Mouse (Mus musculus) intestine, embryonic 14.5 days (tissue): ENCODE results near the gene Armc5. TPM values are rescaled to one million over a fixed set of nuclear protein-coding genes. Genes with fewer than 3 reads are reported as not detected.
A peak's percentile ranks its signal among the peaks of the same experiment; 100 is the strongest.

Experiments used
- ATAC-seq: fragments of 200-750 bp; cut with Nextera tagmentation; replicated peaks from 2 replicates; pipeline ENCODE4 v1.8.0; 2017; ENCODE audit warnings: low read depth, moderate number of reproducible peaks, moderate TSS enrichment, moderate library complexity; ENCODE audit not compliant: low FRiP score, low TSS enrichment
- DNase-seq: peaks from one replicate; pipeline ENCODE4 v3.0.0-alpha.2; 2018; ENCODE audit warnings: low spot score
- H3K27ac ChIP-seq: fragments of 300-500 bp; sonication (generic); 2 replicates; pipeline ENCODE4 v1.5.1; 2014; ENCODE audit warnings: low read depth, mild to moderate bottlenecking, control low read depth
- H3K27me3 ChIP-seq: fragments of 300-500 bp; sonication (generic); replicated peaks from 2 replicates; pipeline ENCODE4 v1.6.1; 2014; ENCODE audit warnings: low read length, control low read depth; ENCODE audit not compliant: control insufficient read depth, insufficient read depth
- H3K36me3 ChIP-seq: fragments of 300-500 bp; sonication (generic); 2 replicates; pipeline ENCODE4 v1.6.1; 2014; ENCODE audit warnings: low read length, control low read depth; ENCODE audit not compliant: control insufficient read depth, insufficient read depth
- H3K4me1 ChIP-seq: fragments of 300-500 bp; sonication (generic); replicated peaks from 2 replicates; pipeline ENCODE4 v1.6.1; 2014; ENCODE audit warnings: low read length, control low read depth, mixed read lengths; ENCODE audit not compliant: control insufficient read depth, insufficient read depth
- H3K4me2 ChIP-seq: fragments of 300-500 bp; sonication (generic); 2 replicates; pipeline ENCODE4 v1.6.1; 2014; ENCODE audit warnings: low read length
- H3K4me3 ChIP-seq: fragments of 300-500 bp; sonication (generic); 2 replicates; pipeline ENCODE4 v1.5.1; 2014; ENCODE audit warnings: low read depth, low read length, control low read depth, mixed read lengths
- H3K9ac ChIP-seq: fragments of 300-500 bp; sonication (generic); 2 replicates; pipeline ENCODE4 v1.6.1; 2014; ENCODE audit warnings: mild to moderate bottlenecking, low read length
- H3K9me3 ChIP-seq: fragments of 300-500 bp; sonication (generic); 2 replicates; pipeline ENCODE4 v1.6.1; 2016; ENCODE audit warnings: low read length, control low read depth; ENCODE audit not compliant: control insufficient read depth
- WGBS: fragments of 180-500 bp; shearing (Covaris S2); extraction: QIAGEN DNeasy Blood & Tissue Kit; methylation state at CpG from one replicate; pipeline ENCODE4 v1.1.7; 2014; 5-methylcytosine and 5-hydroxymethylcytosine counted together
- polyA plus RNA-seq: library from polyadenylated mRNA; unstranded; fragments of >200 nt; fragmentation: Nextera tagmentation; extraction: Ambion mirVana; gene quantifications from 2 replicates; pipeline ENCODE4 v1.2.1, GENCODE M21; 2014

Gene Armc5
- polyA plus RNA-seq, 1 experiment from 2014 or later, result 13.8 TPM

DNA sequence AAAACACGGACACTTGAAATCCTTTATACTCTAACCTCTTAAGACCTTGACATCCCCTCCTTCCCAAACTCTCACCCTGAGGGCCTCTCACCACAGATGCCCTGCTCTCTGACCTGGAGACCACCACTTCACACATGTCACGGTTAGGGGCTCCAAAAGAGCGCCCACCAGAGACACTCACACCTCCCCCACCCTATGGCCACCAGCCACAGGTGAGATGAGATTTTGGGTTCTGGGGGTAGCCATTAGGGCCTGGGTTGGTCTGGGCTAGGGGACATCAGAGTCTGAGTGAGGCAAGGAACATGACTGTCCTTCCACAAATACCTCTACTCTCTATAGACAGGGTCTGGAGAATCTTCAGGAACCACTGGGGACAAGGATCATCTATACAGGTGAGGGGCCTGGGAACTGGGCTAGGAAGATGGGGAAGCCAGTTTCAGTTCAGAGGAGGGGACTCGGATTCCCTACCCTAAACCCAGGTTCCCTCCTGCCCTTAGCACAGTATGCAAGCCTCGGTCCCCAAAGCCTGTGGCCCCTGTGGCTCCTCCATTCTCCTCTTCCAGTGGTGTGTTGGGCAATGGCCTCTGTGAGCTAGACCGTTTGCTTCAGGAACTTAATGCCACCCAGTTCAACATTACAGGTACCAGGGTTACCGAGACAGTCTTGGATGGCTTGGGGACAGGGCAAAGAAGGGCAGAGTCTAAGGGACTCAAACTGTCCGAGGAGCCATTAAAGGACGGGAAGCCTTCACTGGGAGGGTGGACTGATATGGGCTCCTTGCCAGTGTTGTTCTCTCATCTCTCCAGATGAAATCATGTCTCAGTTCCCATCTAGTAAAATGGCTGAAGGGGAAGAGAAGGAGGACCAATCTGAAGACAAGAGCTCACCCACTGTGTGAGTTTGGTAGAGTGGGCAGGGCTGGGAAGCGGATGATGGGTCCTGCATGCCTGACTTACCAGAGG, 11.2 kb downstream of the Armc5 start:
- Histone ChIP-seq H3K4me2 (peak overlapping the region; percentile 67), H3K4me3 (peak overlapping the region; percentile 54), H3K4me1 (peaks cover 28% of the 10 kb centered on the region; the same call in 1 of the 2 replicates), H3K27ac (no peak overlapping the region; the same call in 1 of the 2 replicates), H3K9ac (peak overlapping the region; percentile 78), H3K27me3 (no peaks in the 10 kb centered on the region), H3K9me3 (no peaks in the 10 kb centered on the region), H3K36me3 (peaks cover 56% of the 10 kb centered on the region)
- no peak for DNase-seq
- ATAC-seq, result no peak
- WGBS, result 81% methylated on average over 10 of the region's 10 CpGs

DNA sequence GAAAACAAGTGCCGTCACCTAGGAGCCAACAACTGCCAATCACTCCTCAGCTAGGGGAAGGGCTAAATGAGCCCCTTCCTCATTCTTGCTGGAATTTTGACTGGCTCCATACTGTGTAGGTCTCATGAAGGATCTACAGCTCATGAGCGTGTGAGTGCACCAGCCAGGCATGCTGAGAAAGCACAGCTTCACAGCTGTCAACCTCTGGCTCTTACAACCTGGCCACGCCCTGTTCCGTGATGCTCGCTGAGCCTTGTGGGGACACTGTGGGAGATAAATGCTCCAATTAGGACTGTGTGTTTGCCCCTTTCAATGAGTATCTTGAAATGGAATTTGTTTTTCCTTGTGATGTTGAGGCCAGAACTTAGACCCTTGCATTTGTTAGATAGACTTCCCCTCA, 12.9 kb downstream of the Armc5 start:
- no peak overlapping the region for H3K4me3 ChIP-seq
- DNase-seq, result no peak
- peaks cover 28% of the 10 kb centered on the region; the same call in 1 of the 2 replicates for H3K4me1 ChIP-seq
- 86% methylated on average over 5 of the region's 5 CpGs for WGBS
- H3K9ac ChIP-seq, result no peak overlapping the region
- peak overlapping the region; percentile 13; the same call in 1 of the 2 replicates for H3K4me2 ChIP-seq
- H3K36me3 ChIP-seq, result peaks cover 54% of the 10 kb centered on the region
- no peak for ATAC-seq
- H3K27me3 ChIP-seq, result no peaks in the 10 kb centered on the region
- no peak overlapping the region for H3K27ac ChIP-seq
- H3K9me3 ChIP-seq, result no peaks in the 10 kb centered on the region

DNA sequence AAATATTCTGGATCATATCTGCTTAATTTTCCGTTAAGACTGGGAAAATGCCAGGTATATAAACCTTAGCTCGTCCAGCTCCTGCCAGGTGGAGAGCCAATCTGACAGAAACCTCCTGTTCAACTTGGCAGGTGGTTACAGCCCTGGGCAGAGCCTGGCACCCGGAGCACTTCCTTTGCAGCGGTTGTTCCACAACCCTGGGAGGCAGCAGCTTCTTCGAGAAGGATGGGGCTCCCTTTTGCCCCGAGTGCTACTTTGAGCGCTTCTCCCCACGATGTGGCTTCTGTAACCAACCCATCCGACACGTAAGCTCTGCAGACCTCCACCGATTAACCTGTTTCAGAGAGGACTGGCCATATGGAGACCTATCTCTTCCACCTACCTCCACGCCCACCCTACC, 14.8 kb downstream of the Armc5 start:
- ATAC-seq, result no peak

GRCm38 (mm10) chr7:128252609-128253008, 15.5 kb downstream of the Armc5 start:
- H3K4me2 ChIP-seq, result peak overlapping the region; percentile 35
- H3K4me1 ChIP-seq, result peaks cover 28% of the 10 kb centered on the region
- H3K4me3 ChIP-seq, result no peak overlapping the region
- H3K9me3 ChIP-seq, result no peaks in the 10 kb centered on the region
- no peak for DNase-seq
- 16% methylated on average over 24 of the region's 24 CpGs for WGBS
- no peak overlapping the region for H3K9ac ChIP-seq
- H3K27ac ChIP-seq, result no peak overlapping the region
- ATAC-seq, result no peak
- H3K36me3 ChIP-seq, result peaks cover 51% of the 10 kb centered on the region
- H3K27me3 ChIP-seq, result no peaks in the 10 kb centered on the region

More for the DNA sequence above, 14.8 kb downstream of the Armc5 start:
- no peak overlapping the region for H3K27ac ChIP-seq
- H3K9ac ChIP-seq, result no peak overlapping the region
- DNase-seq, result no peak
- WGBS, result 49% methylated on average over 12 of the region's 12 CpGs
- H3K4me2 ChIP-seq, result peak overlapping the region; percentile 35
- no peak overlapping the region for H3K4me3 ChIP-seq
- no peaks in the 10 kb centered on the region for H3K9me3 ChIP-seq
- H3K27me3 ChIP-seq, result no peaks in the 10 kb centered on the region
- peaks cover 23% of the 10 kb centered on the region; the same call in 1 of the 2 replicates for H3K4me1 ChIP-seq
- H3K36me3 ChIP-seq, result peaks cover 51% of the 10 kb centered on the region

DNA sequence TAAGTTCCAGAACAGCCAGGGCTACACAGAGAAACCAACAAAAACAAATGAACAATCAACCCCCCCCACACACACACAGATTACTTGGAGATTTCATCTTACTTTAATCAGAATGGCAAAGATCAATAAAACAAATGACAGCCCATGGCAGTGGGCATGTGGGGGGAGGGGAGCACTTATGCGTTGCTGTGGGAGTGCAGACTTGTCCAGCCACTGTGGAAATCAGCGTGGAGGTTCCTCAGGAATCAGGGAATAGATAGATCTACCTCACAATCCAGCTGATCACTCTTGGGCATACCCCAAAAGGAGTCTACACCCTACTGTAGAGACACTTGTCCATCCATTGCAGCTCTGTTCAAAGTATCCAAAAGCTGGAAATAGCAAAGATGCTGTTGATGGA, 17.8 kb downstream of the Armc5 start:
- H3K4me1 ChIP-seq, result peaks cover 18% of the 10 kb centered on the region
- no peaks in the 10 kb centered on the region for H3K9me3 ChIP-seq
- H3K9ac ChIP-seq, result no peak overlapping the region
- 51% methylated on average over 2 of the region's 2 CpGs for WGBS
- no peak overlapping the region for H3K4me3 ChIP-seq
- ATAC-seq (no peak), DNase-seq (no peak)
- peaks cover 39% of the 10 kb centered on the region for H3K36me3 ChIP-seq
- no peak overlapping the region for H3K4me2 ChIP-seq
- no peak overlapping the region for H3K27ac ChIP-seq
- no peaks in the 10 kb centered on the region for H3K27me3 ChIP-seq

DNA sequence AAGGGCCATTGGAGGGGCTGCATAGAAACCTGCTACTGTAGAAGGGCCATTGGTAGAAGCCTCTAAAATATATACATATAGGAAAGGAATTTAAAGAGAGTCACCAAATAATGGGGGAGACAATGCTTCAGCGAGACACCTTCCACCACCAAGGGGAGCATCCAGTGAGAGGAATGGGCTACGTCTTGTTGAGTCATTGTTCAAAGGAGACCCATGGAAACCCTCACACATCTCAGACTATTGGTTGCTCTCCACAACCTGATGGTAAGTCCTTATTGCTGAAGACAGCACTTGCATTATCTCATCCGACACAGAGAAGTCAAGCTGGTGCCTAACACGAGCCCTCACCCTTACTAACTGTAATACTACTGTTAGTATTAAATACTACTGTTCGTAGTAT, 18.6 kb downstream of the Armc5 start:
- H3K36me3 ChIP-seq, result peaks cover 32% of the 10 kb centered on the region
- no peak overlapping the region for H3K4me2 ChIP-seq
- H3K9ac ChIP-seq, result no peak overlapping the region
- no peaks in the 10 kb centered on the region for H3K27me3 ChIP-seq
- WGBS, result 88% methylated on average over 5 of the region's 5 CpGs
- no peak overlapping the region for H3K27ac ChIP-seq
- H3K4me1 ChIP-seq, result peaks cover 16% of the 10 kb centered on the region
- no peaks in the 10 kb centered on the region for H3K9me3 ChIP-seq
- no peak for DNase-seq
- no peak overlapping the region for H3K4me3 ChIP-seq
- no peak for ATAC-seq

DNA sequence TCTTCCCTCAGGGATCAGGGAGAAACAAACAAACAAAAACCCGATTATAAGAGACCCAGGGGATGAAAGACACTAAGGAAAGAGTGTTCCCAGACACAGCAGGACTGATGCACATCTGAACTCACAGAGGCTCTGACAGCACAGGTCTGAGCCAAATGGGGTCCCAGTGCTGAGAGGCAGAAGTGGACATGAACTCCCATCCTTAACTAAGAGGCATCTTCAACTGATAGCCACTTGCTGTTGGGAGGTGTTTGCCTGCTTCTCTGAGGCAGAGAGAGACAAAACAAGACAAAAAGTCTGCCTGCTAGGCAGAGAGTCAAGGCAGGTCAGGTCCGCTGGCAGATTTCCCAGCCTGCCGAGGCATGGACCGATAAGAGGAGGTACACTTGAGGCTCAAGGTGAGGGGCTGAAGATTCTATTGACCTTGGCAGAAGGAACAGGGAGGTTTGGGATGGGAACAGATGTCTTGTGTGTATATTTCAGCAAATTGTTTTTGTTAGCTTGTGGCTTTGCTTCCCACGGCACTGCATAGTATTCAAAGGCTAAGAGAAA, 19.7 kb downstream of the Armc5 start:
- H3K9ac ChIP-seq, result no peak overlapping the region
- no peak overlapping the region for H3K27ac ChIP-seq
- ATAC-seq (no peak), DNase-seq (no peak)
- H3K4me3 ChIP-seq, result no peak overlapping the region
- 34% methylated on average over 5 of the region's 5 CpGs for WGBS
- H3K9me3 ChIP-seq, result no peaks in the 10 kb centered on the region
- H3K4me1 ChIP-seq, result peaks cover 16% of the 10 kb centered on the region
- peaks cover 23% of the 10 kb centered on the region for H3K36me3 ChIP-seq
- H3K27me3 ChIP-seq, result no peaks in the 10 kb centered on the region
- H3K4me2 ChIP-seq, result no peak overlapping the region

DNA sequence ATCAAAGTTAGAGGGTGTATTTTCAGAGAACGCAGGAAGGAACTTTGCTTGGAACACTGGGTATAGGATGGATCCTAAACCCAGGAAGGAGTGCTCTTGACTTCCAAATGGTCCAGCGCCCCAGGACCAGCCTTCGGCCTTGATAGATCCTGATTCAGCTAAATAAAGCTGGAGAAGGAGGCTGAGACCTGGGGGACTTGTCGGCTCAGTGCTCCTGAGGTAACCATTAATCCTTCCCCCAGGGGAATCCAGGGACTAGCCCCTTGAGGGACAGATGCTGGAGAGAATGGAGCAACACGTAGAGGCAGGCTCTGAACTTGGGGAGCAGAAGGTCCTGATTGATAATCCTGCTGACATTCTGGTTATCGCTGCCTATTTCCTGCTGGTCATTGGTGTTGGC, 28.3 kb downstream of the Armc5 start, which contains the start of gene Slc5a2:
Gene Slc5a2 (plus strand): TSS at position 247 of the 400 bp plus-strand sequence.
- 83% methylated on average over 6 of the region's 6 CpGs for WGBS
- H3K9ac ChIP-seq, result no peak within 1 kb of the TSS

More for the DNA sequence above, 28.3 kb downstream of the Armc5 start, which contains the start of gene Slc5a2:
- no peaks in the 10 kb centered on the region for H3K27me3 ChIP-seq
- ATAC-seq (no peak), DNase-seq (no peak)
- H3K4me3 ChIP-seq, result no peak within 1 kb of the TSS
- no peak within 1 kb of the TSS for H3K27ac ChIP-seq
- no peaks in the 10 kb centered on the region for H3K9me3 ChIP-seq
- no peaks in the 10 kb centered on the region for H3K4me1 ChIP-seq
- no peaks in the 10 kb centered on the region for H3K36me3 ChIP-seq
- no peak within 1 kb of the TSS for H3K4me2 ChIP-seq
